Mouse (Mus musculus) kidney, postnatal 0 days (tissue): ENCODE measurements around the gene Dmrta2. TPM values are rescaled to one million over a fixed set of nuclear protein-coding genes. Genes with fewer than 3 reads are reported as not detected.

Experiments used
- ATAC-seq: fragments of 200-750 bp; cut with Nextera tagmentation; replicated peaks from 2 replicates; pipeline ENCODE4 v1.8.0; 2017; ENCODE audit warnings: low read depth, moderate number of reproducible peaks, moderate TSS enrichment, moderate library complexity; ENCODE audit not compliant: low FRiP score
- DNase-seq: peaks from one replicate; pipeline ENCODE4 v3.0.0-alpha.2; 2016; ENCODE audit warnings: low spot score
- H3K27ac ChIP-seq: fragments of 300-500 bp; sonication (generic); 2 replicates; pipeline ENCODE4 v1.5.1; 2014; ENCODE audit warnings: mild to moderate bottlenecking
- H3K27me3 ChIP-seq: fragments of 300-500 bp; sonication (generic); 2 replicates; pipeline ENCODE4 v1.6.1; 2014; ENCODE audit warnings: low read length, mixed read lengths; ENCODE audit not compliant: insufficient read depth
- H3K36me3 ChIP-seq: fragments of 300-500 bp; sonication (generic); 2 replicates; pipeline ENCODE4 v1.6.1; 2014; ENCODE audit warnings: low read length, mixed read lengths; ENCODE audit not compliant: insufficient read depth
- H3K4me1 ChIP-seq: fragments of 300-500 bp; sonication (generic); replicated peaks from 2 replicates; pipeline ENCODE4 v1.6.1; 2014; ENCODE audit warnings: antibody characterized with exemption, low read length, mixed read lengths; ENCODE audit not compliant: insufficient read depth
- H3K4me2 ChIP-seq: fragments of 300-500 bp; sonication (generic); 2 replicates; pipeline ENCODE4 v1.6.1; 2014; ENCODE audit warnings: mild to moderate bottlenecking, low read length, moderate library complexity, mixed read lengths
- H3K4me3 ChIP-seq: fragments of 300-500 bp; sonication (generic); replicated peaks from 2 replicates; pipeline ENCODE4 v1.5.1; 2014; ENCODE audit warnings: low read depth, low read length
- H3K9ac ChIP-seq: fragments of 300-500 bp; sonication (generic); 2 replicates; pipeline ENCODE4 v1.6.1; 2014; ENCODE audit warnings: low read depth, low read length
- H3K9me3 ChIP-seq: fragments of 300-500 bp; sonication (generic); replicated peaks from 2 replicates; pipeline ENCODE4 v1.6.1; 2016; ENCODE audit warnings: low read length, inconsistent platforms, mixed read lengths
- CTCF ChIP-seq: IDR thresholded peaks from 2 replicates; pipeline ENCODE4 v1.5.1; 2016; ENCODE audit warnings: antibody characterized with exemption, low read depth, mild to moderate bottlenecking, moderate library complexity
- WGBS: fragments of 180-500 bp; shearing (Covaris S2); extraction: QIAGEN DNeasy Blood & Tissue Kit; methylation state at CpG from one replicate; pipeline ENCODE4 v1.1.7; 2014; 5-methylcytosine and 5-hydroxymethylcytosine counted together
- polyA plus RNA-seq: library from polyadenylated mRNA; unstranded; fragments of >200 nt; fragmentation: Nextera tagmentation; extraction: Ambion mirVana; gene quantifications from 2 replicates; pipeline ENCODE4 v1.2.1, GENCODE M21; 2015

The Dmrta2 gene
- polyA plus RNA-seq, 1 experiment from 2014 or later, result 0.22 TPM

DNA sequence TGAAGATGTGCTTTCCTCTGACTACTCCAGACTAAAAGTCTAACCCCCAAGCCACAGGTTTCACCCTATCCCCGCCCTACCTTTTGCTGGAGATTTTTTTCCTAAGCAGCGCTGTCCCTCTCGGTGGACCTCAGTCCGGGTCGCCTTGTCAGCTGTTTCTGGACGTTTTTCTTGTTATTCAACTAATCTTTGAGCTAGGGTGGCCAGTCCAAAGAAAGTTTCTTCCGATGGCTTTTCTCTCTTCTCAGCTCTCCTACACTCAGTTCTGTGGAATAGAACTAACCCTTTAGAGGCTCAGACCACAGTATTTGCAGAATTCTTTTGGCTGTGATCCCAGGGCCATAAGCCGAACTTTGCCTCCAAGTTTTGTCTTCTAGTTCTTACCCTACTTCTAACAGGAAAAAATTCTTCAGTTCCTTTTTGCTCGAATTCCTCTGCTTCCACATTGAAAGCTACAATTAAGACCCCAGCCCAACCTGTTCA, 1.0 kb downstream of the Dmrta2 start:
- WGBS, result 5% methylated on average over 9 of the region's 9 CpGs
- H3K4me3 ChIP-seq, result peak overlapping the region; percentile 38; the same call in 1 of the 2 replicates
- DNase-seq, result no peak

GRCm38 (mm10) chr4:109979461-109980320, 1.8 kb downstream of the Dmrta2 start:
- no peak for TF ChIP-seq CTCF
- Histone ChIP-seq H3K4me1 (peaks cover 21% of the 10 kb centered on the region), H3K4me3 (peak overlapping the region; percentile 20), H3K4me2 (peak overlapping the region; percentile 41), H3K9ac (no peak overlapping the region), H3K9me3 (no peaks in the 10 kb centered on the region), H3K27ac (no peak overlapping the region), H3K27me3 (peaks cover 90% of the 10 kb centered on the region), H3K36me3 (no peaks in the 10 kb centered on the region)
- DNase-seq (no peak), ATAC-seq (no peak)
- WGBS, result 3% methylated on average over 64 of the region's 66 CpGs

More for the DNA sequence above, 1.0 kb downstream of the Dmrta2 start:
- Histone ChIP-seq H3K4me1 (peaks cover 23% of the 10 kb centered on the region), H3K9me3 (no peaks in the 10 kb centered on the region), H3K27me3 (peaks cover 92% of the 10 kb centered on the region), H3K36me3 (no peaks in the 10 kb centered on the region), H3K4me2 (peak overlapping the region; percentile 62; the same call in 1 of the 2 replicates), H3K9ac (no peak overlapping the region), H3K27ac (no peak overlapping the region)
- TF ChIP-seq CTCF, result no peak
- no peak for ATAC-seq

- DNase-seq (no peak), ATAC-seq (no peak)
- H3K9me3 ChIP-seq, result no peaks in the 10 kb centered on the region
- no peak overlapping the region for H3K9ac ChIP-seq
- peak overlapping the region; percentile 41; the same call in 1 of the 2 replicates for H3K4me2 ChIP-seq
- H3K36me3 ChIP-seq, result no peaks in the 10 kb centered on the region
- peaks cover 18% of the 10 kb centered on the region for H3K4me1 ChIP-seq
- no peak overlapping the region for H3K27ac ChIP-seq
- 10% methylated on average over 29 of the region's 29 CpGs for WGBS
- peak overlapping the region; percentile 20; the same call in 1 of the 2 replicates for H3K4me3 ChIP-seq
- no peak for TF ChIP-seq CTCF
- peaks cover 90% of the 10 kb centered on the region for H3K27me3 ChIP-seq
Observed at GRCm38 (mm10) chr4:109980321-109981082, 2.6 kb downstream of the Dmrta2 start.

GRCm38 (mm10) chr4:109981083-109981870, 3.4 kb downstream of the Dmrta2 start:
- peak overlapping the region; percentile 69 for H3K4me2 ChIP-seq
- H3K27ac ChIP-seq, result no peak overlapping the region

DNA sequence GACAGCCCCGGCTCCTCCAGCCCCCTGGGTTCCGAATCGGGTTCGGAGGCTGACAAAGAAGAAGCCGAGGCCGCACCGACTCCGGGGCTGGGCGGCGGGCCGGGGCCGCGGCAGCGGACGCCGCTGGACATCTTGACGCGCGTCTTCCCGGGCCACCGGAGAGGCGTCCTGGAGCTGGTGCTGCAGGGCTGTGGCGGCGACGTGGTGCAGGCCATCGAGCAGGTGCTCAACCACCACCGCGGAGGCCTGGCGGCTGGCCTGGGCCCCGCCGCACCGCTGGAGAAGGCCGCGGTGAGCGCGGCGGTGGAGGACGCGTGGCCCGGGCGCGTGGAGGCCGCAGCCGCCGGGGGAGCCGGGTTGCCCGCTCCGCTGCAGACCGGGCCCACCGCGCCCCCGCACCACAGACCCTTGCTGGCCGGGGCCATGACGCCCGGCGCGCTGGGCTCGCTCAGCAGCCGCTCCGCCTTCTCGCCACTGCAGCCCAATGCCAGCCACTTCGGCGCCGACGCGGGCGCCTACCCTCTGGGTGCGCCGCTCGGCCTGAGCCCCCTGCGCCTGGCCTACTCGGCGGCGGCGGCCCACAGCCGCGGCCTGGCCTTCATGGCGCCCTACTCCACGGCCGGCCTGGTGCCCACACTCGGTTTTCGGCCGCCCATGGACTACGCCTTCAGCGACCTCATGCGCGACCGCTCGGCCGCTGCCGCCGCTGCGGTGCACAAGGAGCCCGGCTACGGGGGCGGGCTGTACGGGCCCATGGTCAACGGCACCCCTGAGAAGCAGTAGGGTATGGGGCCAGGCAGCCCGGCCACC, 4.2 kb downstream of the Dmrta2 start:
- no peak overlapping the region for H3K27ac ChIP-seq
- ATAC-seq (0 out of 2 replicates have a peak, but pooled peaks have one; percentile 15), DNase-seq (no peak)
- peak overlapping the region; percentile 41 for H3K4me3 ChIP-seq
- under 1% methylated on average over 71 of the region's 99 CpGs for WGBS
- no peak for TF ChIP-seq CTCF
- H3K4me2 ChIP-seq, result peak overlapping the region; percentile 69
- peaks cover 18% of the 10 kb centered on the region for H3K4me1 ChIP-seq
- peaks cover 91% of the 10 kb centered on the region for H3K27me3 ChIP-seq
- H3K36me3 ChIP-seq, result no peaks in the 10 kb centered on the region
- no peaks in the 10 kb centered on the region for H3K9me3 ChIP-seq
- H3K9ac ChIP-seq, result 0 out of 2 replicates have a peak overlapping the region, but pooled peaks have one; percentile 13

More at GRCm38 (mm10) chr4:109981083-109981870, 3.4 kb downstream of the Dmrta2 start:
- ATAC-seq, result no peak
- no peak for DNase-seq
- Histone ChIP-seq H3K36me3 (no peaks in the 10 kb centered on the region), H3K9ac (no peak overlapping the region), H3K9me3 (no peaks in the 10 kb centered on the region), H3K27me3 (peaks cover 90% of the 10 kb centered on the region), H3K4me1 (peaks cover 18% of the 10 kb centered on the region), H3K4me3 (peak overlapping the region; percentile 41)
- TF ChIP-seq CTCF, result no peak
- 4% methylated on average over 37 of the region's 37 CpGs for WGBS
